Mouse (Mus musculus) kidney, adult 2 months (tissue): ENCODE data around the gene Purb.

Experiments
- CTCF ChIP-seq: fragments of 200-500 bp; conservative IDR thresholded peaks from 2 replicates; pipeline ENCODE4 v1.5.1; 2011; ENCODE audit warnings: low read depth, mild to moderate bottlenecking, control low read depth, low read length, moderate library complexity, mixed read lengths; ENCODE audit not compliant: insufficient read depth, insufficient read length
- POLR2A ChIP-seq: fragments of 200-500 bp; IDR thresholded peaks from one replicate; pipeline ENCODE4 v1.6.1; 2011; ENCODE audit warnings: low read depth, low read length, control low read depth

- TF ChIP-seq CTCF (no peak), POLR2A (no peak)
These were observed 21.7 kb upstream of the Purb start for GRCm38 (mm10) chr11:6497311-6497948.
